Mouse (Mus musculus) gastrocnemius, postnatal 4 days (tissue): Measurements from ENCODE around the gene Stxbp4. TPM values are rescaled to one million over a fixed set of nuclear protein-coding genes. Genes with fewer than 3 reads are reported as not detected.

Source experiments
- DNase-seq, 2 experiments: peaks; one replicate each; pipeline ENCODE4 v3.0.0; 2021 to 2022; ENCODE audit warnings: low spot score in 2 of 2, mixed read lengths in 2 of 2
- long read RNA-seq, 2 experiments: library from polyadenylated mRNA; stranded (forward); transcript quantifications; one replicate each; pipeline ENCODE4 v2.0.0; 2021
- total RNA-seq, 2 experiments: library from RNA; stranded (reverse); gene quantifications; 2 replicates each; pipeline ENCODE4 v1.2.3; 2021

Stxbp4 gene
- total RNA-seq = 10 to 100 TPM in 1 of 2 experiments, 1 to 10 TPM in 1; 9.7 to 12.3 TPM
- long read RNA-seq, experiment 1, full-length matches to known transcripts = 1 of 3 reads
- long read RNA-seq, experiment 1, partial matches to known transcripts = 0 of 3 reads
- long read RNA-seq, experiment 1, other reads (novel, unspliced or antisense) = 2 of 3 reads
- long read RNA-seq, experiment 2, full-length matches to known transcripts = 2 of 5 reads
- long read RNA-seq, experiment 2, partial matches to known transcripts = 1 of 5 reads
- long read RNA-seq, experiment 2, other reads (novel, unspliced or antisense) = 2 of 5 reads

DNA sequence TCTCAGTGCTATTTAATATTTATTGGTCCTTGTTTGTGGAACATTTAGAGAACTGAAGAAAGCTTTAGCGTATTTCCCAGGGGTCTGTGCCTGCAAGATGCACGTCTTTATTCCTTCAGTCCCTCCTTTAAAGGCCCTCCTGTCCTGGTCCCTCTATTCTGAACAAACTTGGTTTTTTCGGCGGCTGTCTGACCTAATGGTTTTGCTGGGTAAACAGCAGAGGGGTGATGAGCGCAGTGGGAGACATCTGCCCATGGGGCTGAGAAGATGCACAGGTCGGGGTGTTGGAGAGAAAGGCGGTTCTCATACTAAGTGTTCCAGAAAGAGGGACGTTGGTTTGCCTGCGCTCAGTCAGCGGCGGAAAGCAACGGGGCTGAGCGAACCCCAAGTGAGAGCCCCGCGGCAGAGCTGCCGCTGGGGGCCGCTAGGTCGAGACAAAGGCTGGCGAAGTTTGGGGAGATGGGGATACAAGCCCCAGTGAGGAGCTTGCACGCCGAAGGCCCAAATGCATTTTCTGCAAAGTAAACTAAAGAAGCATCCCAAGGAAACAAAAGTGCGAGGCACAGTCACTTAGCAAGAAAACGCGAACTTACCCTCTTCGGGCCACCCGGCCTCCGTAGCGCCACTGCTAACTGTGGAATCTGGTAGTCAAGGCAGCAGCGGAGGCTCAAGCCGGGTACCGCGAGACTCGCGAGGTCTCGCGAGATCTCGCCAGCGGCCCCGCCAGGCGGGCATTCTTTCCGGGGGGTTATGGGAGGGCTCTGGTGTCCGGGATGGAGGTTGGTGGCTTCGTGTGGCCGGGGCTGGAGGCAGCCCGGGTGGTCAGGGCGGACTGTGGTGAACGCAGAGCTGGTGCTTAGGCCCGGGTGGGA, at the start of gene Stxbp4, which contains the start of gene Cox11:
Gene Stxbp4 (minus strand): TSS at position 645 of the 872 bp plus-strand sequence.
Gene Cox11 (plus strand): TSS at position 734 of the 872 bp plus-strand sequence.
- peak; percentile 93 to 94 for DNase-seq

DNA sequence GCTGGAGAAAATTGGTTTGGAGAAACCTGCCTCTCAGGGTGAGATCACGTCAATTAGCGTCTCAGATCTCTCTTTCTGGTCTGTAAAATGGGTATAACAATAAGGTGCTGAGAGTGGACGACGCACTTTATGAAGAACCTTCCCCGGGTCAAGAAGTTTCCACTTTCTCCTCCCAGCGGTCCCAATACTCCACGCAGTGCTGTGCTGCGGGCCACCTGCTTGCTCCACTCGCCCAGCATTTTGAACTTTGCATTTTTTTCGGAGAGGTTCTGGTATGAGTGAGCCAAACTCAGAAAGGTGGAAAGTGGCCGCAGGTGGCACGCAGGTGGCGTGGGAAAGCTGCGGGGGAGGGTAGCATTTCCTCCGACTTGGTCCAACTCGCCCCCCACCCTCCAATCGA, 49.2 kb upstream of the Stxbp4 start:
- no peak for DNase-seq

DNA sequence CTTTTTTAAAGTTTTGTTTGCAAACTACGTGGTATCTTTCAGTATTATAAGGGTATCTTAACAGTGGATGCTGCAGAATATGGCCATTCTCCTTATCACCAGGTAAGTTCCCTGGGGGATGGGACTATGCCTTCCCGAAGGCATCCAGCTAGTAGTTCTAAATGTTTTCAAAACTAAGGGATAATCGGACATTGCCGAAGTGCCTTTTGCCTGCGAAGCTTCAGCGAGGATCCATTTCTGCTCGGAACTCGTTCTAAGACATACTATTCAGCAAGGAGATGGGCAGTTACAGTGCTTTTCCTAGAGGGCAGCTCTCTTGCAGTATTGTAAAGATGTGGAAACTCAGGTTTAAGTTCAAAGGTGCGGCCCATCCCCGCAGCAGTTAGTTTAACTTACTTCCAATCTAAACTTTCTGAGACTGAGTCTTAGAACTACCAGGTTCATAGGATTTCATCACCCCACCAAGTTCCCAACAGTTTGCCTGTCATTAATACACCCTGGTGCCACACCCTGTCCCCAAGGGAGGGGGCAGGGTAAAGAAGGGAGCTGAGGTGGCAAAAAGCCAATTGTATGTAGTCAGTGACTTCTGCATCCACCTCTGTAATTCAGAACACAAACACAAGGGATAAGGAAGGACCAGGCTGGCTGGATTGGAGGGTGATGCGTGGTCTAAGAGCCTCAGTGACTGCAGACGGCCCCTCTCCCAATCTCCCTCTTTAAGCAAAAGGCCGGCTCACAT, 48.6 kb upstream of the Stxbp4 start:
- no peak for DNase-seq

DNA sequence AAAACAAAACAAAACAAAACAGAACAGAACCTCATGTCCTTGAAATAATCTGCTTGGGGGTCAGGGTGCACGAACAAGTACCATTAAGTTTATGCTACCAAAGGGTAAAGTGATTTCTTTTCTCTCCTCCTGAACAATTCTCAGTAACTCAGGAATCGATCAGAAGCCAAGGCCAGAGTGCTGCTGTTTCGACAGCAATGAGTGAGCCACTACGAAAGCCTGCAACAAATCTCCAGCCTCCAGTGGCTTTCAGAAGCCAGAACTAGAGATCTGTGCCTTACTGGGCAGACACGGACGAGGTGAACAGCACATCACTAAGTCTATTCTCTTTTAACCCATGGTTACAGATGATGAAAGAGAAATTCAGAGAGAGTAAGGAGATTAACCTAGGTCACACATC, 47.3 kb upstream of the Stxbp4 start:
- no peak for DNase-seq

DNA sequence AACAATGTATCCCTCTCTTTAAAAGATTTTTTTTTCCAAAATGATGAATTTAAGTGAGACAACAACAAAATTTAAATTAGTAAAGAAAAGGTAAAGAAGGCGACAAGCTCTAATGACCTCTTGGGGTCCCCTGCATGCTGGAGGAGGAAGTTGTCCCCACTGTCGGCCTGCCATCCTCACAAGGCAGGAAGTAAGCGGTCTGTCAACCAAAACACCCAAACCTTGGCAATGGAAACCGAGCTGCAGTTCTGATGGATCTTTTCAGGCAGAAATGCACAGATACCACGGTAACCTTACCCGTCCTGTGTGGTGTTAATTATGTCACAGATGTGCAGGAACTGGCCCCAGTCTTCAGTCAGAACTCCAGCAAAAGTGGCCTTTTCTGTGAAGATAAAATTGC, 46.9 kb upstream of the Stxbp4 start:
- DNase-seq = no peak

DNA sequence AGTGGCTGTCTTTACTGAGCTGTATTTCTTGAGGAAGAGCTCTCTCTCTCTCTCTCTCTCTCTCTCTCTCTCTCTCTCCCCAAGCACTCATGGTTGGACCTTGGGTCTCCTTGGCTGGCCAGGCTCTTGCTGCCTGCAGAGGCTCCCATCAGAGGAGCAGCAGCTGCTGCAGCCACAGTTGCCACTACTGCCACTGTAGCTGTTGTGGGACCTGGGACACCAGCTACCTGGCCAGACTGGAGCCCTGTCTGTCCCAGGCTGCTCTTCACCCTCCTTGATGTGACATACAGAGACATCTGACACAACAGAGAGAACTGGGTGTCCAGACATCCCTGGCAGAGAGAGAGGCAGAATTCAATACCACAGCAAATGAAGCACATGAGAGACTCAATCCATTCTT, 43.3 kb upstream of the Stxbp4 start:
- no peak for DNase-seq

DNA sequence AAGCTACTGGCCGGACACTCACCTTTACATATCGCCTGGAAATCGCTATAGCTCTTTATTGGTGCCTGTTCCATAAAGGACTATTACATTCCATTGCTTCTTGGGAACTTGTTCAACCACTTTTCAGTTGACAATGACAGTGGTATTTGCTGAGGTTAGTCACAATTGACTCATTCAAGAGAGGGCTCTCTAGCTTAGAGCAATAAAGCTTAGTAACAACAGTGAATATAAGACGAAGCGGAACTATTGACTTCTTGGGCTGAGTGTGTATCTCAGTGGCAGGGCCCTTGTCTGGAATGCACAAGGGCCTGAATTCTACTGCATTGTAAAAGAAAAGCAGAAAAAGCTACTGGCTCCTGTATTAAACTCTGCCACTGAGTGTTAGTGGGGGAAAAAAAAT, 40.7 kb upstream of the Stxbp4 start:
- no peak for DNase-seq

DNA sequence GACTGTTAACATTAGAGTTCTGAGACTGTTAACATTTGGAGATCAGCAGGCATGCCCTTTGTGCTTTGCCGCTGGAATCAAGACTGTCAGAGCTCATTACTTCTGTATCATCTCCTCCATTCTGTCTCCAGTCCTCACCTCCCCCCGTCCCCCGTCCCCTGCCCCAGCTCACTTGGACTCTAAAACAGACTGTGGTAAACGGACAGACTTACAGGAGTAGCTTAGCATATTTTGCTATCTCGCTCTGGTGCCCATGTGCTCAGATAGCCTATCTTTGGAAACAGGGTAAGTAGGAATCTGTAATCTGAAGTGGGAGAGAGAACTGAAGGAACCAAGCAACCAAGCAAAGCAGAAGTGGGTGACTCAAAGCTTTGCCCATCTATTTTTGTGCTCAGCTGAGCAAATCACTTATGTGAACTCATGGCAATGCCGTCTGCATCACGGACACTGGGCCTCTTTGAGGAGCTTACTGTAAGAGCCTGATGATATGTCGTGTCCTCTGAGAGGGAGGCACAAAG, 39.9 kb upstream of the Stxbp4 start:
- DNase-seq = no peak

DNA sequence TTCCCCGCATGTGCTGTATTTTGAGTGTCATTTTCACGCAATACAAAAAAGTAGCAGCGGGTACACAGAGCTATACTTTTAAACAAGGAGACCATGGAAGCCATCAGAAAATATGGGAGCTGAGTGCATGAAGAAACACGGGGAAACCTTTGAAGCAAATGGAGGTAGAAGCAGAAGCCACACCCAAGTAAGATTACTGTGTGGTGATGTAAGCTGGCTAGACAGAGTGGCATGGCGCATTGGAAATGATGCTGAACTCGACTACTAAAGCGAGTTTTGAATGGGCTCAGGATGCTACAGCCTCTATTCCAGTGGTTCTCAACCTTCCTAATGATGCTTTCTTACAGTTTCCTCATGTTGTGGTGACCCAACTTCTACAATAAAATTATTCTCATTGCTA, 39.1 kb upstream of the Stxbp4 start:
- no peak for DNase-seq

DNA sequence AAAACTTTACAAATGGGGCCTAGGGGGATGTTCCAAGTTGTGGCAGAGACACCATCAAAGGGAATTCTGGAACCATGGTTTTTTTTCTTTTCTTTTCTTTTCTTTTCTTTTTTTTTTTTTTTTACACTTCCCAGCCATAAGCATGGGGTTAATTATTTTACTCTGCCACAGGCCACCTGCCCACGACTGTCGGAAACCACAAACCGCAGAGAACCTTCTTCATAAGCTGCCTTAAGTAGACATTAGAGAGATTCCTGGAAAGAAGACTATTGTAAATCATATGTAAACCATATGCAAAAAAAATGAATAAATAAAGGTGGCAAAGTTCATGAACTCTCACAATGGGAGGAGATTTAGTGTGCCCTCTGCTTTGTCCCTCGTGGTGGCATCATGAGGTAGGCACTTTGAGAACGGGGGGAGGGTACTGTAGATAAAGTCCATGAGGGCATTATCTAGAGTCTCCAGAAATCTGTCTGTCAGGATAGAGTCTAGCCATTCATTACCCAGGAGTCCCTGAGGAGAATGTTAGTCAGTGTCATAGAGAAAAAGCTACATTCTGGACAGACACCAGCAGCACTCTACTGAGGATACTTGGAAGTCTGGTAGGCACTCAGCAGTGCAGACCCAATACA, 37.7 kb upstream of the Stxbp4 start:
- DNase-seq = no peak

DNA sequence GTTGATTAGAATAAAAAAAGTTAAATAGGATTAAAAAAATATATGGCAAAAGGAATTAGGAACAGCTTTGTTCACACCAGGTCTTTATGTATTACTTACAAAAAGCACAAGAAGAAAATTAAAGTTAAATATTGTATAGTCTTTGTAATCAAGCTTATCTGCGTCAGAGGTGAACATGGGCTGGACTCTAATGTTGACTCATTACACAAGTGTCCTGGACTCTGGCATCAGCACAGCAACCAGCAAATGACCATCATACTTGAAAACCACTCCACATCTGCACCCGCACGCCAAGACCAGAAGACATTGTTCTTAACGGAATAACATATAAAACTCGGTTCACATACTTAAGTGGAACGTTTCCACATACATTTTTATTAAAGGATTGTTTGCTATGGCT, 29.4 kb upstream of the Stxbp4 start:
- no peak for DNase-seq

DNA sequence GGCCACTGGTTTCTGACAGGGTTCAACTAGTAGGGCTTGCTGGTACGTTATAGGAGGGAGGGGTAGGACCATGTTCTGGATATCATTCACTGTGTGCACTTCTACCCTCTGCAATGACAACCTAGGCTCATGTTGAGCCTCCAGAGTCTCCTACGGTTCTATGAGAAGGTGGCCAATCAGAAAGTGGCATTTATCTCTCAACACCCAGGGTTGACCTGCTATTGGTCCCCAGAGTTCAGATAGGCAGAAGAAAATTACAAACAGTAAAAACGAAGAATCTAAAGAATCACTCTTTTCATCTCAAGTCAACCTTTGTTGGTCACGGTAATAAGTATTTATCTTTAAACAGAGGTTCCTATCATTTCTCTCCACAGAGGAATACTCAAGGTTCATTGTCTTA, 29.0 kb upstream of the Stxbp4 start:
- no peak for DNase-seq

DNA sequence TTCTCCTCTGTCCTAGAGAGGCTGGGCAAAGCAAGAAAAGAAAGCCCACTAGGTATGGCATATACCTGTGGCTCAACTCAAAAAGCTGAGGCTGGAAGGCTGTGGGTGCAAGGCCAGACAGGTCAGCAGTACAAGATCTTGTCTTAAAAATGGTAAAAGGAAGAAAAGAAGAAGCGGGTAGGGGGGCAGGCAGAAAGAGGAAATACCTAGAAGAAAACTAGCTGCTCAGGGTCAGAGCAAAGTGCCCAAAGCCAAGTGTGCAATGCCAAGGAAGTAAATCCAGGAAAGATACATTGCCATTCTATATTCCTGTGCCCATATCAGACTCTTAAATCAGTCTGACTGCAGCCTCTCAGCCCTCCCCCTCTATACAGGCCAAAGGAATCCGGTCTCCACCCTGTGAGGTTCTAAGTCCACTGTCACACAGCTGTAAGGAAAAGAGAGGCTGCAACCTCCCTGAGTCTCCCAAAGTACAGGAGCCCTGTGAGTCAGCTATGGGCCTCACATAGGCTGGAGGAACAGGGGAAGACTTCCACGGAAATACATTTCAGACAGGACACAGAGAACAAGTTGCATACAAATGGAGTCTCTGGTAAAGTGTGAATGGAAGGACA, 28.4 kb upstream of the Stxbp4 start:
- DNase-seq = no peak

DNA sequence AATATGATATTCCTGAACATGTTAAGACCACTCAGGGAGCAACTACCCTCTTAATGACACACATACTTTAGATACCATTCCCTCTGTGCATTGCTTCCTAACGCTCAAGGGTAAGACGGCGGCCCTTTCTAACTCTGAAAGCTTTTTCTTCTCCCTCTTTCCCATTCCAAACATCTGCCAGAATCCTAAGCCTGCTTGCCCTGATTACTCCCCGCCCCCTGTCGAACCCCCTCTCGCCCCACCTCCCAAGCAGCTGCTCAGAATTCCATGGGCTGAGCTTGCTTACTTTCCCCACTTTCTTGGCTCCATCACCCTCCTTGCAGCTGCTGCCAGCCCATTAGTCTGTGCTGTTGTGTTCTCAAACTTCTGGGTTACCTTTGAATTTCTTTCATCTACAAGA, 27.3 kb upstream of the Stxbp4 start:
- DNase-seq = peak; percentile 24 to 60

DNA sequence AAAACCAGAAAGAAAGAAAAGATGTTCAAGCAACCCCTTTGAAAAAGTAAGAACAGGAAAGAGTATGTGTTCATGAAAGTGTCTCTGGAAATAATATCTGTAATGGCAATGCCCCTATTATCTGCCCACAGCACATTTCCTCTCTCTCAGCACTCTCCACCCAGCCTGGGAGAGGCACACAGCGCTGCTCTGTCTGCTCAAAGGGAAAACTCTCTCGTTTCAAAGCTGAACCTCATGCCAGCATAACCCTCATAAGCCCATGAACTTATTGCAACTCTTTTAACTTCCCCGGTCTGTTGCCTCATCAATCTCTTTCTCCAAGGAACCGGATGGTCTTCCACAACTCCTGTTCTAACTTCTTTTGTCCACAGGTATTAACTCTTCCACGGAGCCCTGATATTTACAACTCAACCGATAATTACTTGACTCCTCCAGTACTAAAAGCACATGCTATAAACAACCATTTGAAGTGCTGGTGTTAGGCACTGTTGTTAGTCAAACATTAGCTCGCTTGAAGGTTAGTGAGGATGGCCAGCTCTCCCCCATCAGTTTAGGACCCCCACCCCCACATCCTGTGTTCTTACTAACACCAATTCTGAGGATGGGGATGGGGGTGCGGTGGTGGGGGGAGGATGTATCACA, 26.6 kb upstream of the Stxbp4 start:
- DNase-seq = no peak

DNA sequence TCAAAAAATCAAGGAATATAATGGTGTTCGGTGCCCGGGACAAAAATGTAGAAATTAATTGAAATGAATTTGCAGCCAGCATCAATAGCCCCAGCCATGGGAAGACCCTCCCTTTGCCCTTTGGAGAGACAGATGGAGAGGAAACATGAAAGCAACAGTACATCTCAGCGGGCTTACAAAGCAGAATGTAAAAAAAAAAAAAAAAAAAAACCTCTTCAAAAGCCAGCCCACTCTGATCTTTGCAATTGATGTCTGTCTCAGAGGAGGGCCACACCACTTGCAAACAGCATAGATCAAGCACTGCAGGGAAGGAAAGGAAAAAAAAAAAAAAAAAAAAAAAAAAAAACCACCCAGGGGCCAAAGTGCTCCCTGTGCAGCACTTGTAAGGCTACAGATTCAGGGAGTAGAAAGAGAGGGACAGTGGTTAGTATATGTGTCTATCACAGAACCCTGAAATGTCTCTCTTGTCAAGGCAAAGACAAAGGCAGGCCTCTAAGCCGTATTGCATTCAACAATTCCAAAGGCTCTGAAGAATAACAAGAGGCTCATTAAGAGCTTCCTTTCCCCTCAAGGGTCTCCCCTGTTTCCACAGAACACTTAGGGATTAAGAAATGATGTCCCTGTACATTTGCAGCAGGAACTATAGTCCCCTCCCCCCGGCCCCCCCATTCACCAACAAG, 25.9 kb upstream of the Stxbp4 start:
- no peak for DNase-seq

DNA sequence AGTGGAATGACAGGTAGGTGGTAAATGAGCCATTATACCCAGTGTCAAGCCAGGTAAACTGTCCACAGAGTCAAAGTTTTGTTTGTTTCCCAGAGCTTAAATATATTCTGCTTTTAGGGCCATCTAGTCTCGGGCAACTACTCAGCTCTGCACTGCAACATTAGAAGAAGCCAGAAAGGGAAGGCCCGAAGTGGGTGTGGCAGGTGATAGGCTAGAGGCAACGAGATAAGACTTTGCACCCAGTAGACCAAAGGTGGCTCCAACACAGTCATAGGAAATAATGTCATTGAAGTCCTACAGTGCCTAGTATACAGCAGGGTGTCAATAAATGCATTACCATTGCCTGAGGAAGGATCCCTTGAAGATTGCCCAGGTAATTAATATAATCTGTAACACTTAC, 25.2 kb upstream of the Stxbp4 start:
- no peak for DNase-seq

DNA sequence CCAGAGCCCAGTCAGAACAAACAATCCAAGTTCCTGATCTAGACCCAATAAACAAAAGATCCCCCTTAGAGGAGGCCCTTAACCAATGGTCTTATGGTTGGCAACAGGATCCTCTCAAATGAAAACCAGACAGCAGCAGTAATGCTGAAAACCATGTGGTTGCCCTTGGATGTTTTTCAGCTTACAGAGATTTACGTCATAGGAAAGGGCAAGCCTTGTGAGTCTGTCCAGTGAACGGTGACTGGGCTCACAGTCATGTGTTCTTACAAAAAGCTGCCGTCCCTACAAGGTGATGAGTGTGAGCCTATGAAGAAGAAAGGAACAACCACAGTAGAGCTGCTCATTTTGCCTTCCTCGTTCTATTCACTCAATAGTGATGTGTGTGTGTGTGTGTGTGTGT, 22.8 kb upstream of the Stxbp4 start:
- no peak for DNase-seq

DNA sequence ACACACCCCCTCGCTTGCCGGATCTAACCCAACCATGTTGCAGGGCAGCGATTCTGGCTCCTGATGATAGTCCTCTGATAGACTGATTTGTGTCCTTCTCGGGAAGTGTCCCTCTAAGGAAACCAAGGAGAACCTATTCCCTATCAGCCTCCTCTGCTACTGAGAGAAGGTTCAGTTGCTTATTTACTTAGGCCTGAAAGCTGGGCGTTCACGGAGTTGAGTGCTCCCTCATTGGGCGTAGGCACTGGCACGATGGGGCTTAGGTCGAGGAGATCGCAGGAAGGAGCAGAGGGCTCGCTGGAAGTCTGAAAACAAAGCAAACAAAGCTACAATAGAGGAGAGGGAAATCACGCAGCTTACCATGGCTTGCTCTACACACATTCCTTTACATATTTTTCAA, 19.6 kb upstream of the Stxbp4 start:
- no peak for DNase-seq

DNA sequence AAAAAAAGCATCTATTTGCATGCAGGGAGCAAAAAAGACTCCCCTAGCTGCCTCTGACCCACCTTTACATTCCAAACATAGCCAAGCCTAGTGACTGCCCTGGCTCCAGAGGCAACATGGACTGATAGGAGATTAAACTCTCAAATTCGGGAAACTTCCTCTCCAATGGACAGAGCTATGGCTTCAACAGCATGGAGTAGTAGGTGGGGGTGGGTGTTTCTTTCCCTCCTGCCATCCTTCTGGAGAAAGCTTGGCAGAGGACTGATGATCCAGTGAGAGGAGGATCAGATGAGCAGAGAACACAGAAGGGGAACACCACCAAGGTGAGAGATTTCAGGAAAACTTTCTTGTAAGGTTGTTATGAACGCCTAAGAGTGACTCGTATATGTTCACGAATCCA, 14.7 kb upstream of the Stxbp4 start:
- no peak for DNase-seq
